Mouse (Mus musculus): ENCODE measurements around the gene Kremen2. TPM values are rescaled to one million over a fixed set of nuclear protein-coding genes. Genes with fewer than 3 reads are reported as not detected.
A peak's percentile ranks its signal among the peaks of the same experiment; 100 is the strongest.
"Not testable (repeated sequence)": the region's sequence is repeated elsewhere in the genome, so short reads cannot be mapped to it uniquely, and the experiment has no call there.

The Kremen2 gene
- polyA plus RNA-seq, 1 experiment from 2014 or later: 2.6 TPM

DNA sequence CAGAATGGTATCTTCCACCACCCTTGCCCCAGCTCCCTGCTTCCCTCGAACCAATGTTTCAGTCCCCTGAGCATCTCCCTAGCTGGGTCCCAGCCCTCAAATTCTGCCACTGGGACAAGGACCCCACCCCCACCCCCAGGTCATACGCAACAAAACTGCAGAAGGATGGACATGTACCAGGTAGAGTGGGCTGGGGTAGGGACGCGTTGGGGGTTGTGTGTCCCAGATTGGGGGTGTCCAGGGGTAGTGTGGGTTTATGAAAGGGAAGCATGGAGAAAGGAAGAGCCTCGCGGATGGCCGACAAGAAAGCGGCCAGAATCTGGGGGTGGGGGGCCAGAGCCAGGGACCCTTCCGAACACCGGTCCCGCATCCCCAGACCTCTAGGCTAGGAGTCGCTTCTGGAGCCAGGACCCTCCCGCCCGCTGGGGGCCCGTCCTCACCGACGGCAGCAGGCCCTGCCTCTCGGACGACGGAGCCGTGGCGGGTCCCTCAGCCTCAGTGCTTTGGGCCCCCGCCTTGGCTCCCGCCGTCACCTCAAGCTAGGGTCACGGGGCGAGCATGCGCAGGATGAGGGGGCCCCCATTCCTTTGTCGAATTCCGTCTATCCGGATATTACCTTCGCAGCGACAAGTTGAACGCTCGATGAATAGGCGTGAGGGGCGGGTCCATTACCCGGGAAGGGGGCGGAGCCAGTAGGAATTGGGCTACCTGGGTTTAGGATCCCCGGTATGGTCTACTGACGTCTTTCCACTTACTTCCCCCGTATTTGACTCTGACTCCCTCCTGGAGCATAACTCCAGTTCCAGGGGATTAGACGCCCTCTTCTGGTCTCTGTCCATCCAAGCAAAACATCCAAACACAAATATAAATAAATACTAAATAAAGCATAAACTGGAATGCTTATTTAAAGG is 40.2 kb upstream of the Kremen2 start, which contains the start of gene Flywch2:
Gene Flywch2, minus strand, starts transcription at position 521 of the 911 bp plus-strand sequence.
- no peaks in the 10 kb centered on the region for H3K36me3 ChIP-seq (ENCODE audit: control insufficient read depth, insufficient read depth, low read length)
- 3% methylated on average over 41 of the region's 43 CpGs for WGBS
- H3K9ac ChIP-seq (ENCODE audit: low read depth, low read length): peak within 1 kb of the TSS; percentile 64
- DNase-seq (ENCODE audit: low spot score) (peak; percentile 86), ATAC-seq (ENCODE audit: low FRiP score) (peak; percentile 80)
- peak within 1 kb of the TSS; percentile 67 for H3K27ac ChIP-seq (ENCODE audit: low read depth, low read length)
- H3K4me2 ChIP-seq (replicated peaks; ENCODE audit: low read depth, low read length): peak within 1 kb of the TSS; percentile 72
- no peaks in the 10 kb centered on the region for H3K9me3 ChIP-seq (ENCODE audit: control insufficient read depth, low read length)
- peak within 1 kb of the TSS; percentile 49 for H3K4me3 ChIP-seq (ENCODE audit: low read depth, low read length)
- 0 out of 2 replicates have a peak, but pooled peaks cover 2% of the 10 kb centered on the region for H3K4me1 ChIP-seq (replicated peaks; ENCODE audit: control insufficient read depth, insufficient read depth, low read length)
- no peaks in the 10 kb centered on the region for H3K27me3 ChIP-seq (ENCODE audit: control insufficient read depth, insufficient read depth, low read length)

DNA sequence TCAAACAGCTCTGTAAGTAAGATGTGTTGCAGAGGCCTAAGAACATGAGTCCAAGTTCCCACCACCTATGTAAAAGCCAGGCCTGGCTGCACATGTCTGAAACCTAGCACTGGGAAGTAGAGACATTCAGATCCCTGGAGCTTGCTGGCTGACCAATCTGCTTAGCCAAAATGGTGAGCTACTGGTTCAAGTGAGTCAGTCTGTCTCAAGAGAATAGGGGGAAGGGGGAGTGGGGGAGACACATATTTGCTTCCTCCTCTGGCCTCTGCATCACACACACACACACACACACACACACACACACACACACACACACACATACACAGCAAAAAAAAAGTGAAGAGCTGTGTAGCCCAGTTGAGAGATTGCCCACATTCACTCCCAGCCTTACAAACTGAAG is 37.7 kb upstream of the Kremen2 start:
- Histone ChIP-seq H3K27me3 (ENCODE audit: control insufficient read depth, insufficient read depth, low read length) (no peaks in the 10 kb centered on the region), H3K4me2 (replicated peaks; ENCODE audit: low read depth, low read length) (no peak overlapping the region), H3K9me3 (ENCODE audit: control insufficient read depth, low read length) (no peaks in the 10 kb centered on the region), H3K4me1 (replicated peaks; ENCODE audit: control insufficient read depth, insufficient read depth, low read length) (no peaks in the 10 kb centered on the region), H3K27ac (ENCODE audit: low read depth, low read length) (no peak overlapping the region), H3K9ac (ENCODE audit: low read depth, low read length) (no peak overlapping the region), H3K36me3 (ENCODE audit: control insufficient read depth, insufficient read depth, low read length) (no peaks in the 10 kb centered on the region), H3K4me3 (ENCODE audit: low read depth, low read length) (no peak overlapping the region)
- ATAC-seq (ENCODE audit: low FRiP score) (no peak), DNase-seq (ENCODE audit: low spot score) (no peak)

DNA sequence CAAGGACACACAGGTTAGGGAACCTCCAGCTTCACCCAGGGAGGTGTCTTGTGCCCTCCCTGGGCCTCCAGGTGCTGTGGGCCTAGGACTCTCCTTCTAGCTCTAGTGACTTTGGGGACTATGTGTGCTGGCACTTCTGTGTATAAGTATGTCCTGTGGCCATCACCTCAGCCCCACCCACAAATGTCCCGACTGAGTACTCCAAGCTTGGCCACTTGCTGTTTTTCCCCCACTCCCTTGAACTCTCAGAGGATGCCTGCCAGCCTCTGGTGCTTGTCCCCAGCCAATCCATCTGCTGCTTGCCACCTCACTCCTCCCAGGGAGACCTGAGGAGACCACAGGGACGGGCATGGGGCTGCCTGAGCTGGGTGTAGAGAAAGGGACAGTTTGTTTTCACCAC is 32.8 kb upstream of the Kremen2 start:
- WGBS: 50% methylated on average over 2 of the region's 2 CpGs
- DNase-seq (ENCODE audit: low spot score): no peak
- Histone ChIP-seq H3K4me3 (ENCODE audit: low read depth, low read length) (no peak overlapping the region), H3K4me1 (replicated peaks; ENCODE audit: control insufficient read depth, insufficient read depth, low read length) (no peaks in the 10 kb centered on the region), H3K9ac (ENCODE audit: low read depth, low read length) (no peak overlapping the region), H3K4me2 (replicated peaks; ENCODE audit: low read depth, low read length) (no peak overlapping the region), H3K27ac (ENCODE audit: low read depth, low read length) (no peak overlapping the region), H3K27me3 (ENCODE audit: control insufficient read depth, insufficient read depth, low read length) (no peaks in the 10 kb centered on the region), H3K9me3 (ENCODE audit: control insufficient read depth, low read length) (no peaks in the 10 kb centered on the region), H3K36me3 (ENCODE audit: control insufficient read depth, insufficient read depth, low read length) (no peaks in the 10 kb centered on the region)
- no peak for ATAC-seq (ENCODE audit: low FRiP score)

- DNase-seq (ENCODE audit: low spot score) (no peak), ATAC-seq (ENCODE audit: low FRiP score) (no peak)
- WGBS: 82% methylated on average over 2 of the region's 2 CpGs
- no peaks in the 10 kb centered on the region for H3K4me1 ChIP-seq (replicated peaks; ENCODE audit: control insufficient read depth, insufficient read depth, low read length)
- no peaks in the 10 kb centered on the region for H3K27me3 ChIP-seq (ENCODE audit: control insufficient read depth, insufficient read depth, low read length)
- H3K36me3 ChIP-seq (ENCODE audit: control insufficient read depth, insufficient read depth, low read length): no peaks in the 10 kb centered on the region
- no peak overlapping the region for H3K9ac ChIP-seq (ENCODE audit: low read depth, low read length)
- H3K4me2 ChIP-seq (replicated peaks; ENCODE audit: low read depth, low read length): no peak overlapping the region
- no peak overlapping the region for H3K4me3 ChIP-seq (ENCODE audit: low read depth, low read length)
- no peaks in the 10 kb centered on the region for H3K9me3 ChIP-seq (ENCODE audit: control insufficient read depth, low read length)
- no peak overlapping the region for H3K27ac ChIP-seq (ENCODE audit: low read depth, low read length)
Observed at GRCm38 (mm10) chr17:23777141-23777540, 31.5 kb upstream of the Kremen2 start.

DNA sequence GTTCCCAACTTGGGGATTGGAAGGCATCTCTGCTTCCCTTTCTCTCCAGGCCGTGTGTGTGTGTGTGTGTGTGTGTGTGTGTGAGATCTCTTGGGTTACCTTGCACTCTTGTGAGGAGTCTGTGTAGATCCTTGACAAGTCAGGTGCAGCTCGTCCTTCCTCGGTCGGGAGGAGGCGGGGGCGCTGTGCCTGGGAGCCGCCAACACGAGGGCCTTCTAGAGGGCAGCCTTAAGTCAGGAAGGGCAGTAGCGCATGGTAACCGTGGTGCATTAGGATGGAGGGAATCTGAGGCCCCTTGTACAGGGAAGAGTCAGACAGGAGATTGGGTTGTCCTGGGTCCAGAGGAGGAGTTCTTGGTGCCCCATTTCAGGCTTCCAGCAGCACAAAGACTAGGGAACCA is 30.6 kb upstream of the Kremen2 start:
- Histone ChIP-seq H3K4me2 (replicated peaks; ENCODE audit: low read depth, low read length) (no peak overlapping the region), H3K9ac (ENCODE audit: low read depth, low read length) (no peak overlapping the region), H3K9me3 (ENCODE audit: control insufficient read depth, low read length) (no peaks in the 10 kb centered on the region), H3K4me3 (ENCODE audit: low read depth, low read length) (no peak overlapping the region), H3K4me1 (replicated peaks; ENCODE audit: control insufficient read depth, insufficient read depth, low read length) (no peaks in the 10 kb centered on the region), H3K36me3 (ENCODE audit: control insufficient read depth, insufficient read depth, low read length) (no peaks in the 10 kb centered on the region), H3K27ac (ENCODE audit: low read depth, low read length) (no peak overlapping the region), H3K27me3 (ENCODE audit: control insufficient read depth, insufficient read depth, low read length) (no peaks in the 10 kb centered on the region)
- ATAC-seq (ENCODE audit: low FRiP score): no peak
- WGBS: 81% methylated on average over 9 of the region's 10 CpGs
- no peak for DNase-seq (ENCODE audit: low spot score)

DNA sequence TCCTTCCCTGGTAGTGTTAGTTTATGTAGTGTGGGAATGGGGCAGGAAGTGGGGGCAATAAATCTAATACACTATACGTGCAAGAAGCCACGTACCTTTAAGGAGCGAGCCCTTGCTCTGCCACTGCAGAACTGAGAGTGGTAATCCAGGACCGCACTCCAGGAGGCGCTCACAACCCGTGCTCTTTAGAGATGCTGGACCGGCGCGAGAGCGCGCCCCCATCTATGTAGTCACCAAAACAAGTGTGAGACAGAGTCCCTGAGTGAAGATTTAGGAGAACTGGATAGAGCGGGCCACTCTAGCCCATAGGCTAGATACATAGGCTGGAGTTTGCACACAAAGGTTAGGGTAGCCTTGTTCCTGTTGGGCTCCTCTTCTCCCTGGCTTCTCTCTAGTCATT is 28.5 kb upstream of the Kremen2 start:
- Histone ChIP-seq H3K4me2 (replicated peaks; ENCODE audit: low read depth, low read length) (no peak overlapping the region), H3K27ac (ENCODE audit: low read depth, low read length) (no peak overlapping the region), H3K36me3 (ENCODE audit: control insufficient read depth, insufficient read depth, low read length) (no peaks in the 10 kb centered on the region), H3K27me3 (ENCODE audit: control insufficient read depth, insufficient read depth, low read length) (no peaks in the 10 kb centered on the region), H3K9me3 (ENCODE audit: control insufficient read depth, low read length) (no peaks in the 10 kb centered on the region), H3K4me3 (ENCODE audit: low read depth, low read length) (no peak overlapping the region), H3K9ac (ENCODE audit: low read depth, low read length) (no peak overlapping the region), H3K4me1 (replicated peaks; ENCODE audit: control insufficient read depth, insufficient read depth, low read length) (no peaks in the 10 kb centered on the region)
- DNase-seq (ENCODE audit: low spot score) (peak; percentile 85), ATAC-seq (ENCODE audit: low FRiP score) (0 out of 2 replicates have a peak, but pooled peaks have one; percentile 6)
- 11% methylated on average over 12 of the region's 12 CpGs for WGBS

- no peak for DNase-seq (ENCODE audit: low spot score)
- ATAC-seq (ENCODE audit: low FRiP score): no peak
- 69% methylated on average over 6 of the region's 6 CpGs for WGBS
Observed at GRCm38 (mm10) chr17:23773676-23774075, 28.0 kb upstream of the Kremen2 start.

DNA sequence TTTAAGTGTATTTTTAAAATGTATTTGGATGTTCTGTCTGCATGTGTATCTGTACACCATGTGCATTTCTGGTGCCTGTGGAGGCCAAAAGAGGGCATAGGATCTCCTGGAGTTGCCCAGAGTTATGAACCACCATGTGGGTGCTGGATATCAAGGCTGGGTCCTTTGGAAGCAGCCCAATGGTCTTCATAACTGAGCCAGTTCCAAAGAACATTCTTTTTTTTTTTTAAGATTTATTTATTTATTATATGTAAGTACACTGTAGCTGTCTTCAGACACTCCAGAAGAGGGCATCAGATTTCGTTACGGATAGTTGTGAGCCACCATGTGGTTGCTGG is 26.6 kb upstream of the Kremen2 start:
- not testable (repeated sequence) for H3K27ac ChIP-seq (ENCODE audit: low read depth, low read length); H3K9me3 ChIP-seq (ENCODE audit: control insufficient read depth, low read length); H3K36me3 ChIP-seq (ENCODE audit: control insufficient read depth, insufficient read depth, low read length); H3K9ac ChIP-seq (ENCODE audit: low read depth, low read length); DNase-seq (ENCODE audit: low spot score); ATAC-seq (ENCODE audit: low FRiP score); H3K4me3 ChIP-seq (ENCODE audit: low read depth, low read length); H3K4me1 ChIP-seq (replicated peaks; ENCODE audit: control insufficient read depth, insufficient read depth, low read length); H3K27me3 ChIP-seq (ENCODE audit: control insufficient read depth, insufficient read depth, low read length)
- peak overlapping the region; percentile 26; the same call in 1 of the 2 replicates for H3K4me2 ChIP-seq (replicated peaks; ENCODE audit: low read depth, low read length)
- 91% methylated on average over 2 of the region's 2 CpGs for WGBS

More at GRCm38 (mm10) chr17:23773676-23774075, 28.0 kb upstream of the Kremen2 start:
- Histone ChIP-seq H3K4me3 (ENCODE audit: low read depth, low read length) (no peak overlapping the region), H3K4me1 (replicated peaks; ENCODE audit: control insufficient read depth, insufficient read depth, low read length) (no peaks in the 10 kb centered on the region), H3K9ac (ENCODE audit: low read depth, low read length) (no peak overlapping the region), H3K27ac (ENCODE audit: low read depth, low read length) (no peak overlapping the region), H3K36me3 (ENCODE audit: control insufficient read depth, insufficient read depth, low read length) (no peaks in the 10 kb centered on the region), H3K27me3 (ENCODE audit: control insufficient read depth, insufficient read depth, low read length) (no peaks in the 10 kb centered on the region), H3K4me2 (replicated peaks; ENCODE audit: low read depth, low read length) (no peak overlapping the region), H3K9me3 (ENCODE audit: control insufficient read depth, low read length) (no peaks in the 10 kb centered on the region)
